In genomic region chr2:5714211-5715053, GRCm38 (mm10) we compare ENCODE assay signal across 8 mouse cellular contexts. TPM values are rescaled to one million over a fixed set of nuclear protein-coding genes. Genes with fewer than 3 reads are reported as not detected.
DNase-seq lines count a peak whose midpoint lies in the region; ATAC-seq and TF ChIP-seq lines count a peak whose summit lies in the region.

Camk1d (minus strand) TSS chr2:5714515.

- H3K36me3 ChIP-seq in ES-Bruce4 (ENCODE audit: control insufficient read depth, insufficient read depth, low read length, poor library complexity, severe bottlenecking): no peaks in the 10 kb centered on the region
- no peaks in the 10 kb centered on the region for H3K36me3 ChIP-seq in forebrain, embryonic 16.5 days (ENCODE audit: control insufficient read depth, insufficient read depth)
- H3K36me3 ChIP-seq in lung, embryonic 14.5 days (ENCODE audit: insufficient read depth): no peaks in the 10 kb centered on the region

- H3K4me3 ChIP-seq in ES-Bruce4 (ENCODE audit: low read depth, low read length): peak within 1 kb of the TSS; percentile 81
- H3K4me3 ChIP-seq in forebrain, embryonic 16.5 days (replicated peaks; ENCODE audit: low read length): peak within 1 kb of the TSS; percentile 58
- H3K4me3 ChIP-seq in lung, embryonic 14.5 days (ENCODE audit: low read depth, low read length): peak within 1 kb of the TSS; percentile 55

- peak within 1 kb of the TSS; percentile 85 for H3K27ac ChIP-seq in ES-Bruce4 (ENCODE audit: insufficient read depth, low read length)
- peak within 1 kb of the TSS; percentile 77 for H3K27ac ChIP-seq in forebrain, embryonic 16.5 days (ENCODE audit: low read length)
- H3K27ac ChIP-seq in lung, embryonic 14.5 days (ENCODE audit: low read depth): no peak within 1 kb of the TSS

- peaks cover 1% of the 10 kb centered on the region for H3K4me1 ChIP-seq in ES-Bruce4 (ENCODE audit: control insufficient read depth, insufficient read depth, low read length)
- peaks cover 19% of the 10 kb centered on the region for H3K4me1 ChIP-seq in forebrain, embryonic 16.5 days (replicated peaks; ENCODE audit: control insufficient read depth, insufficient read depth, low read length)
- peaks cover 5% of the 10 kb centered on the region for H3K4me1 ChIP-seq in lung, embryonic 14.5 days (ENCODE audit: insufficient read depth)

- DNase-seq in heart, postnatal 36 days: peak; percentile 73 to 83
- peak; percentile 77 to 84 for DNase-seq in layer of hippocampus, adult 8-10 months (ENCODE audit: low spot score in 2 of 2)
- peak; percentile 83 for DNase-seq in lung, embryonic 14.5 days
- DNase-seq in testis, postnatal 14 days (ENCODE audit: low spot score): peak; percentile 75

- TF ChIP-seq POLR2A in ES-Bruce4 (IDR thresholded peaks at IDR 0.05; ENCODE audit: insufficient read depth, low read length): no peak

- ATAC-seq in cerebellum, adult (ENCODE audit: insufficient number of reproducible peaks, low FRiP score, low TSS enrichment): peak; percentile 67
- ATAC-seq in forebrain, embryonic 16.5 days: peak; percentile 88
- peak; percentile 76 for ATAC-seq in lung, embryonic 14.5 days (ENCODE audit: insufficient read depth)
- ATAC-seq in neutrophil, adult 5-6 weeks (ENCODE audit: extremely low read depth, insufficient number of reproducible peaks, low FRiP score, poor library complexity, severe bottlenecking): peak; percentile 65

- intact Hi-C loops in heart, postnatal 36 days (cut with DNase I): loop anchor here (5.0 kb wide), 2 partner anchors 53 to 262 kb away; no protein-coding TSS in a partner anchor

- WGBS in forebrain, embryonic 16.5 days: under 1% methylated on average over 69 of the region's 80 CpGs
- WGBS in lung, embryonic 14.5 days: under 1% methylated on average over 77 of the region's 80 CpGs

- no peak for TF ChIP-seq EP300 in ES-Bruce4 (IDR thresholded peaks at IDR 0.05; ENCODE audit: insufficient read depth, low read depth, low read length)

- peak within 1 kb of the TSS; percentile 73 for H3K9ac ChIP-seq in ES-Bruce4 (ENCODE audit: low read depth, poor library complexity, severe bottlenecking)
- H3K9ac ChIP-seq in forebrain, embryonic 16.5 days (replicated peaks; ENCODE audit: low read depth, low read length): peak within 1 kb of the TSS; percentile 84
- H3K9ac ChIP-seq in lung, embryonic 14.5 days: peak within 1 kb of the TSS; percentile 49

- H3K4me2 ChIP-seq in forebrain, embryonic 16.5 days (ENCODE audit: low read length): peak within 1 kb of the TSS; percentile 98
- peak within 1 kb of the TSS; percentile 99 for H3K4me2 ChIP-seq in lung, embryonic 14.5 days

- no peaks in the 10 kb centered on the region; the same call in 1 of the 2 replicates for H3K9me3 ChIP-seq in ES-Bruce4 (replicated peaks; ENCODE audit: control insufficient read depth, insufficient read depth, low read length, poor library complexity, severe bottlenecking)
- H3K9me3 ChIP-seq in forebrain, embryonic 16.5 days (ENCODE audit: control insufficient read depth, low read length): peaks cover 3% of the 10 kb centered on the region; the same call in 1 of the 2 replicates
- H3K9me3 ChIP-seq in lung, embryonic 14.5 days (ENCODE audit: low read depth, low read length): peaks cover 3% of the 10 kb centered on the region; the same call in 1 of the 2 replicates

- no peak for TF ChIP-seq CTCF in ES-Bruce4 (IDR thresholded peaks at IDR 0.05; ENCODE audit: low read depth, low read length)
- peak; percentile 52 for TF ChIP-seq CTCF in lung, embryonic 14.5 days (IDR thresholded peaks at IDR 0.05; ENCODE audit: low read depth)

- no peaks in the 10 kb centered on the region for H3K27me3 ChIP-seq in ES-Bruce4 (ENCODE audit: control insufficient read depth, insufficient read depth, low read length, poor library complexity, severe bottlenecking)
- no peaks in the 10 kb centered on the region; the same call in 1 of the 2 replicates for H3K27me3 ChIP-seq in forebrain, embryonic 16.5 days (replicated peaks; ENCODE audit: control insufficient read depth, insufficient read depth, low read length)
- peaks cover 28% of the 10 kb centered on the region for H3K27me3 ChIP-seq in lung, embryonic 14.5 days (ENCODE audit: insufficient read depth, low read length)

RNA-seq across cellular contexts. Expression of gene Camk1d, which starts in this region (rescaled TPM):
- 3.2 and 5.9 TPM in 2 replicates for polyA plus RNA-seq in ES-Bruce4 (2011; ENCODE audit: insufficient read depth, insufficient read length, low read depth, missing spikeins)
- 8.1 and 10.6 TPM in 2 replicates for polyA plus RNA-seq in forebrain, embryonic 16.5 days (2015; fragmentation: Nextera tagmentation; extraction: Ambion mirVana)
- 1 to 10 TPM; 3.6 to 5.2 TPM for total RNA-seq in heart, postnatal 36 days (2021)
- 100 to 1,000 TPM; 133 to 174 (median 152) TPM for total RNA-seq in layer of hippocampus, adult 8-10 months (2022)
- 2.9 and 3.0 TPM in 2 replicates for polyA plus RNA-seq in lung, embryonic 14.5 days (2014; fragmentation: Nextera tagmentation; extraction: Ambion mirVana)
- 35.4 and 41.3 TPM in 2 replicates for total RNA-seq in neutrophil, adult 5-6 weeks (2017)
